Mouse (Mus musculus) heart, postnatal 0 days (tissue): ENCODE results near the gene Pou2f2. TPM values are rescaled to one million over a fixed set of nuclear protein-coding genes. Genes with fewer than 3 reads are reported as not detected.

Source experiments
- ATAC-seq: fragments of 200-750 bp; cut with Nextera tagmentation; 2 replicates; pipeline ENCODE4 v1.8.0; 2017; ENCODE audit warnings: low read depth, moderate number of reproducible peaks, moderate library complexity; ENCODE audit not compliant: insufficient read depth
- DNase-seq: peaks from one replicate; pipeline ENCODE4 v3.0.0-alpha.2; 2016; ENCODE audit warnings: low spot score
- H3K27ac ChIP-seq: fragments of 300-500 bp; sonication (generic); 2 replicates; pipeline ENCODE4 v1.5.1; 2014; ENCODE audit warnings: low read depth, mild to moderate bottlenecking
- H3K27me3 ChIP-seq: fragments of 300-500 bp; sonication (generic); 2 replicates; pipeline ENCODE4 v1.6.1; 2014; ENCODE audit warnings: low read length, mixed read lengths; ENCODE audit not compliant: control insufficient read depth, insufficient read depth
- H3K36me3 ChIP-seq: fragments of 300-500 bp; sonication (generic); replicated peaks from 2 replicates; pipeline ENCODE4 v1.6.1; 2014; ENCODE audit warnings: low read length, mixed read lengths; ENCODE audit not compliant: control insufficient read depth, insufficient read depth
- H3K4me1 ChIP-seq: fragments of 300-500 bp; sonication (generic); 2 replicates; pipeline ENCODE4 v1.6.1; 2014; ENCODE audit warnings: antibody characterized with exemption; ENCODE audit not compliant: control insufficient read depth, insufficient read depth
- H3K4me2 ChIP-seq: fragments of 300-500 bp; sonication (generic); 2 replicates; pipeline ENCODE4 v1.6.1; 2014; ENCODE audit warnings: low read depth, mild to moderate bottlenecking, low read length, moderate library complexity
- H3K4me3 ChIP-seq: fragments of 300-500 bp; sonication (generic); 2 replicates; pipeline ENCODE4 v1.5.1; 2014; ENCODE audit warnings: low read depth, low read length
- H3K9ac ChIP-seq: fragments of 300-500 bp; sonication (generic); replicated peaks from 2 replicates; pipeline ENCODE4 v1.6.1; 2014; ENCODE audit warnings: low read depth, low read length, mixed read lengths
- H3K9me3 ChIP-seq: fragments of 300-500 bp; sonication (generic); replicated peaks from 2 replicates; pipeline ENCODE4 v1.6.1; 2016; ENCODE audit warnings: low read length; ENCODE audit not compliant: control insufficient read depth
- CTCF ChIP-seq: IDR thresholded peaks from 2 replicates; pipeline ENCODE4 v1.5.1; 2016; ENCODE audit warnings: antibody characterized with exemption, control low read depth, low read depth
- EP300 ChIP-seq: IDR thresholded peaks from 2 replicates; pipeline ENCODE4 v1.6.1; 2016; ENCODE audit warnings: antibody characterized with exemption, low read depth
- WGBS: fragments of 180-500 bp; shearing (Covaris S2); extraction: QIAGEN DNeasy Blood & Tissue Kit; methylation state at CpG from one replicate; pipeline ENCODE4 v1.1.7; 2014; 5-methylcytosine and 5-hydroxymethylcytosine counted together
- polyA plus RNA-seq: library from polyadenylated mRNA; unstranded; fragments of >200 nt; fragmentation: Nextera tagmentation; extraction: Ambion mirVana; gene quantifications from 2 replicates; pipeline ENCODE4 v1.2.1, GENCODE M21; 2015
- total RNA-seq: library from RNA; depleted of rRNA; stranded (reverse); fragments of >200 nt; gene quantifications from 2 replicates; pipeline ENCODE4 v1.2.3, GENCODE M21; 2014; ENCODE audit warnings: low replicate concordance

Gene Pou2f2
- total and polyA plus RNA-seq, 2 experiments from 2014 or later, result under 0.01 to 0.25 TPM

- no peak for DNase-seq
- peak within 1 kb of the TSS; percentile 74 for H3K9ac ChIP-seq
- TF ChIP-seq CTCF (no peak), EP300 (no peak)
- peak within 1 kb of the TSS; percentile 92 for H3K27ac ChIP-seq
- peak within 1 kb of the TSS; percentile 85 for H3K4me3 ChIP-seq
- H3K27me3 ChIP-seq, result no peaks in the 10 kb centered on the region
- peaks cover 20% of the 10 kb centered on the region for H3K4me1 ChIP-seq
- H3K9me3 ChIP-seq, result no peaks in the 10 kb centered on the region
- peak; percentile 8; the same call in 1 of the 2 replicates for ATAC-seq
- peak within 1 kb of the TSS; percentile 94 for H3K4me2 ChIP-seq
- peaks cover 23% of the 10 kb centered on the region for H3K36me3 ChIP-seq
- WGBS, result under 1% methylated on average over 20 of the region's 20 CpGs
Measured at GRCm38 (mm10) chr7:25220457-25221101, 41.1 kb upstream of the Pou2f2 start, which contains the start of gene Dedd2. Gene Dedd2, minus strand, starts transcription at chr7:25220615.

- 2% methylated on average over 31 of the region's 31 CpGs for WGBS
- Histone ChIP-seq H3K9ac (peak overlapping the region; percentile 70), H3K4me2 (peak overlapping the region; percentile 94), H3K27ac (peak overlapping the region; percentile 92), H3K27me3 (no peaks in the 10 kb centered on the region), H3K4me1 (peaks cover 20% of the 10 kb centered on the region), H3K36me3 (peaks cover 22% of the 10 kb centered on the region), H3K4me3 (peak overlapping the region; percentile 85), H3K9me3 (no peaks in the 10 kb centered on the region)
- ATAC-seq (peak; percentile 80), DNase-seq (peak; percentile 96)
- no peak for TF ChIP-seq EP300
- TF ChIP-seq CTCF, result no peak
Measured at GRCm38 (mm10) chr7:25219756-25220456, 40.4 kb upstream of the Pou2f2 start.

GRCm38 (mm10) chr7:25219416-25219750 is 39.9 kb upstream of the Pou2f2 start:
- Histone ChIP-seq H3K9ac (peak overlapping the region; percentile 70), H3K4me2 (peak overlapping the region; percentile 94), H3K27ac (peak overlapping the region; percentile 92), H3K36me3 (peaks cover 20% of the 10 kb centered on the region), H3K4me3 (peak overlapping the region; percentile 85), H3K27me3 (no peaks in the 10 kb centered on the region), H3K4me1 (peaks cover 20% of the 10 kb centered on the region), H3K9me3 (no peaks in the 10 kb centered on the region)
- ATAC-seq (no peak), DNase-seq (peak; percentile 14)
- 1% methylated on average over 16 of the region's 16 CpGs for WGBS
- TF ChIP-seq EP300 (no peak), CTCF (no peak)

GRCm38 (mm10) chr7:25218705-25219415 is 39.3 kb upstream of the Pou2f2 start:
- 0 out of 2 replicates have a peak, but pooled peaks have one; percentile 12 for ATAC-seq
- WGBS, result under 1% methylated on average over 53 of the region's 53 CpGs

GRCm38 (mm10) chr7:25217653-25218395 is 38.3 kb upstream of the Pou2f2 start:
- DNase-seq (no peak), ATAC-seq (no peak)
- peaks cover 20% of the 10 kb centered on the region; the same call in 1 of the 2 replicates for H3K36me3 ChIP-seq
- 74% methylated on average over 12 of the region's 12 CpGs for WGBS
- H3K9ac ChIP-seq, result no peak overlapping the region
- no peak for TF ChIP-seq EP300
- TF ChIP-seq CTCF, result no peak
- H3K4me2 ChIP-seq, result no peak overlapping the region
- H3K4me3 ChIP-seq, result no peak overlapping the region
- H3K27ac ChIP-seq, result no peak overlapping the region
- H3K9me3 ChIP-seq, result no peaks in the 10 kb centered on the region
- H3K27me3 ChIP-seq, result no peaks in the 10 kb centered on the region
- peaks cover 20% of the 10 kb centered on the region for H3K4me1 ChIP-seq

More at GRCm38 (mm10) chr7:25218705-25219415, 39.3 kb upstream of the Pou2f2 start:
- TF ChIP-seq EP300, result no peak
- no peak for TF ChIP-seq CTCF
- peak; percentile 35 for DNase-seq
- no peaks in the 10 kb centered on the region for H3K9me3 ChIP-seq
- peak overlapping the region; percentile 94 for H3K4me2 ChIP-seq
- H3K27me3 ChIP-seq, result no peaks in the 10 kb centered on the region
- H3K9ac ChIP-seq, result peak overlapping the region; percentile 70
- peak overlapping the region; percentile 85 for H3K4me3 ChIP-seq
- H3K27ac ChIP-seq, result peak overlapping the region; percentile 92
- H3K36me3 ChIP-seq, result peaks cover 16% of the 10 kb centered on the region; the same call in 1 of the 2 replicates
- peaks cover 20% of the 10 kb centered on the region for H3K4me1 ChIP-seq
